Mouse (Mus musculus): ENCODE data around the gene Trpv2.
A peak's percentile ranks its signal among the peaks of the same experiment; 100 is the strongest.

Gene Trpv2

DNA sequence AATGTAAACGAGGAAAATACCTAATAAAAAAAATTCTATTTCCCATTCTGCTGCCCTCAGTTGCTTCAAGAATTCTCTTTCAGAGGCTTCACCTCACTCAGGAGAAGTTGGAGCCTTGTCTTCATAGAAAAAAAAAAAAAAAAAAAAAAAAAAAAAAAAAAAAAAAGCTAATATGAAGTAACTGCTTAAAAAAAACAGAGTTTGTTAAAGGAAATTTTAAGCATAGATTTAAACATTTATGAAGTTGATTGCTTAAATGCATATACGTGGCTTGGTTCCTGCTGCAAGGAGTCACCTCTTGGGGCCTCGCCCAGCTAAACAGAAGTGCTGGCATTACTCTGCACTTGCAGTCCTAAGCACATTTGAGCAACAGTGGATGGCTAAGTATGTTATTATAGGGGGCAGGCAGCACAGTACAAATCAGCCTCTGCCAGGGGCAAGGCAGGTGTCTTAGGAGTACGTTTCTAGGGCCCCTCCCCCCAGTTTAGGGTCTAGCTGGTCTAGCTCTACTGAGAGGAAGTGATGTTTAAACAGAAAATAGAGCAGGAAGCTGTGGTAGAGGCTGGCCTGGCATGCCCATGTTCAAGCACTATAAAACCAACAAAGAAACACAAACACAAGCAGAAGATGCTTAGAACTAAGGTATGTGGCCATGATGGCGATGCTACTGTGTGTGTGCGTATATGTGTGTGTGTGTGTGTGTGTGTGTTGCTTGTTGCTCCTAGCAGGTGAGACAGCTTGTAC, at the start of gene Trpv2:
Gene Trpv2, plus strand, starts transcription at position 528 of the 744 bp plus-strand sequence.
- peak; percentile 62 to 63 for DNase-seq (ENCODE audit: low spot score in 2 of 2)

DNA sequence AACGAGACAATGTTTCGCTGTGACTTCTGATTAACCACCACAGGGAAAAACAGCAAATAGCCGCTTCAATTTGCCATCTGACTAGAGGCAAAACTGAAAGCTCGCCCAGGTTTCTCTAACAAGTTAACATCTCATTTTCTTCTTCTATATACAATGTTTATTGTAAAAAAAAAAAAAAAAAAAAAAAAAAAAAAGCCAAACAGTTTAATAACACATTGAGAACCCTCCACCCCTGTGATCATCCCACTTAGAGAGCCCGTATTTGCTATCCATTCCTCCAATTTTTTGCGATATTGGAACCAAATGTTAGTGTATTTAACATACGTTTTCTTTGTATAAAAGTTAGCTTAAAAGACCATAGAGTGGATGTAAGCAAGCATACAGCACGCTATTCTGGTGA, 37.2 kb upstream of the Trpv2 start:
- no peak for DNase-seq (ENCODE audit: low spot score in 2 of 2)

DNA sequence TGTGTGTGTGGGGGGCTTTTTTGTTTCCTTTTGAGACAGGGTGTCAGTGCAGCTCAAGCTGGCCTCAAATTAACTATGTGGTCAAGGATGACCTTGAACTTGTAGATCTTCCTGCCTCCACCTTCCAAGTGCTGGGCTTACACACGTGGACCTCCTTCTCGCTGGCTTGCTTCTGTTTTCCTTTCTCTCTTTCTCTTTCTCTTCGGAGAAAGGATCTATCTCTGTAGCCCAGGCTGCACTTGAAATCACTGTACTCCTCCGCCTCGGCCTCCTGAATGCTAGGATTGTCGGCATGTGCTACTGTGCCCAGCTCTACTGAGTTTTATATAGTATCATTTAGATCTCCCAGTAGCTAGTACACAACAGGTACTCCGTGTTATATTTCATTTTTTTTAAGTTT, 36.7 kb upstream of the Trpv2 start:
- DNase-seq (ENCODE audit: low spot score in 2 of 2), result no peak

DNA sequence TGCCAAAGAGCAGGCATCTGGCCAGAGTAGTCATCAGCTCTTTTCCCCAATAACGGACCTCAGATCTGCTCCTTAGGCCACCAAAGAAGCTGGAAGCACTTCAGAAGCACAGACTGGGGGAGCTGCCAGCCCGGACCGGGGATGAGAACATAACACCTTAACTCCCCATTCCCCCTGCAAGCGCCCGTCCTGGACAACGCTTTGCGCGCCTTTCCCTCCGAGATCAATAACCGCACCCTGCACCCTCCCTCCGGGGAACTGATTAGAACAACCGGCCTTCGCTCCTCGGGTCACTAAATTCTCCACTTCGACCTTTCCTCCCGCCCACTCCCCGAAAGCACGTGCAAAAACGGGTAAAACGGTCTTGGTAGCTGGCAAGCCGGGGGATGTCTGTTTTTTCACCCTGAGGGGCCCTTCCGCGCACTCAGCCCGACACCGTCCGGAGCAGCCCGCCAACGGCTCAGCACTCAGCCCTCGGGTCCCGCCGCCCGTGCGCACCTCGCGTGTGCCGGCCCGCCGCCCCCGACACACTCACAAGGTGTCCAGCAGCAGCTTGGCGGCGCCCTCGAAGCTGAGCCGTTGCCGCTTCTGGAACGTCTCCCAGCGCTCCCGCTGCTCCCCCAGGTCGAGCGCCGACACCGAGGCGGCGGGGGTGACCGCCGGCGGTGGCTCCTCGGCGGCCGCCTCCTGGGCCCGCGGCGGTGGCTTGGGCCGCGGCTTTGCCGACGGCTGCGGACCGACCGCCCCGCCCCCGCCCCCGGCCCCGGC, 35.8 kb upstream of the Trpv2 start:
- DNase-seq (ENCODE audit: low spot score in 2 of 2), result peak; percentile 26 to 34

DNA sequence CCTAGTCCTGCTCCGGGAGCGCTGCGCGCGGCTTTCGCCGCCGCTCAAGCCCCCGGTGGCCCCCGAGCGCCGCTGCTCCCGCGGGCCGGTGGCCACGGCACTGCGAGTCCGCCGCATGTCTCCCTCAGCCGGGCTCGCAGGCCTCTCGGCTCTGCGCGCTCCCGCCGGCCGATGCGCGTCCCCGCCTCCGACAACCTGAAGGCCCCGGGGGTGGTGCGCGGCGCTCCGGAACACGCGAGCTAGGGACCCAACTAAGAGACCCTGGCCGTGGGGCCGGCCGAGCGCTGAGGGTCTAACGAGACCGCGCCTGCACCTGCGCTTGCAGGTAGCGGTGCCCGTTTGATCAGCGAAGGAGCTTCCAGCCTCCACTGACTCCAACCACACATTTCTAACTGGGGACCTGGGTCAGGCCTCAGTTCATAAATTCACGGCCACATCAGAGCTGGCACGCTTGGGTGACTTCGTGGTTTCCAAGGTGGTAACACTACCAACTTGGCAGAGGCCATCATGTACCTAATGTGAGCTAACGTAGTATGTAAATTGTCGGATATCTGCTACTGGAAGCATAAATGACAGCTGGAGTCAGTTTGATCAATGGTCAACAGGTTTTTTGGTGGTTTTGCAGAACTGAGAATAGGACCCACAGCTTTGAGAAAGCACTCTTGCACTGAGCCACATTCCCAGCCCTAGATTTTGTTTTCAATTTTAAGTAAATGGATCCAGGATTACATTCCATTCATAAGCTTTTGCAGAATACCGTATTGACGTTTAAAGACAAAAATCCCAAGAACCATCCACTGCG, 35.0 kb upstream of the Trpv2 start, which contains the start of gene Cenpv:
Gene Cenpv, minus strand, starts transcription at position 173 of the 802 bp plus-strand sequence.
- peak; percentile 58 to 60 for DNase-seq (ENCODE audit: low spot score in 2 of 2)

DNA sequence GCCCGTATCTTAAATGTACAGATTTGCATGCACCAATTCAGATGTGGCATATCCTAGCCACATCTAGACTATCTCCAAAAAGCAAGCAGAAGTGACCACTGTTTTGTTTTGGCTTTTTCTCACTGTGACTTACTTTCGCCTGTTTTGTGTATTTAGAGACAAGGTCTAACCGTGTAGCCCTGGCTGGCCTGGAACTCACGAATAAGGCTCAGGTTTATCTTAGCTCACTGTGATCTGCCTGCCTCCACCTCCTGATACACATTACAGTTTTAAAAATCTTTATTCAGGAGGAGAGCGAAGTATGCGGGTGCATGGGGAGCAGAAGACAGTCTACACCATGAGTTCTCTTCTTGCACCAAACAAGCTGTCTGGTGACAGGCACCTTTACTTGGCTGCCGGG, 34.1 kb upstream of the Trpv2 start:
- DNase-seq (ENCODE audit: low spot score in 2 of 2), result no peak

DNA sequence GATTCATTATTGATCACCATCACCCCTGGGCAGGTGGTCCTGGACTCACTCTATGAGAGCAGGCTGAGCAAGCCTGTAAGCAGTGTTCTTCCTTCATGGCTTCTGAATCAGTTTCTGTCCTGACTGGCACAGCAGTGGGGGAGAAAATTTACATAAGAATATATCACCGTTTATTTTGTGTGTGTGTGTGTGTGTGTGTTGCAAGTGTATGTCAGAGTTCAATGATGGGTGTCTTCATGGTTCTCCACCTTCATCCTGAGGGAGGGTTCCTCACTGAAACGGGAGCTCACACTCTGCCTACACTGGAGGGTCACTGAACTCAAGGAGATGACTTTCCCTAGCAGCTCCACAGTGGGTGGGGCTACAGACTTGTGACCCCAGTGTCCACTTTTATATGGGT, 33.3 kb upstream of the Trpv2 start:
- DNase-seq (ENCODE audit: low spot score in 2 of 2), result no peak

DNA sequence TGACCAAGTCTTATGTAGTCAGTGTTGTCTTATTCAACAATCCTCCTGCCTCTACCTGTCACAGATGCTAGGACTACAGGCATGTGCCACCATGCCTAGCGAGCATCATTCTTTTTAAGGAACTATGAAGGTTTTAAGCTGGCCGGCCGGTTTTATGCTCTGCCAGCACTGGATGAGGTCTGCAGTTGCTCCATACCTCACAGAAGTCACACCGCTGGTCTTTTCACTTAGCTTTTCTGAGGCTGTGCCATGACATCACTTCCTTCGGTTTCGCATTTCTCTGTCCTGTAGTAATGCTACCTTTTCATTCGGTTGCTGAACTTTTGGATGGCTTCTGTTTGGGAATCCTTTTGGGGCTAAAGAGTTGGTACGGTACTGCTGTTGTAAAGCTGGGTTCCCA, 32.7 kb upstream of the Trpv2 start:
- DNase-seq (ENCODE audit: low spot score in 2 of 2), result no peak

DNA sequence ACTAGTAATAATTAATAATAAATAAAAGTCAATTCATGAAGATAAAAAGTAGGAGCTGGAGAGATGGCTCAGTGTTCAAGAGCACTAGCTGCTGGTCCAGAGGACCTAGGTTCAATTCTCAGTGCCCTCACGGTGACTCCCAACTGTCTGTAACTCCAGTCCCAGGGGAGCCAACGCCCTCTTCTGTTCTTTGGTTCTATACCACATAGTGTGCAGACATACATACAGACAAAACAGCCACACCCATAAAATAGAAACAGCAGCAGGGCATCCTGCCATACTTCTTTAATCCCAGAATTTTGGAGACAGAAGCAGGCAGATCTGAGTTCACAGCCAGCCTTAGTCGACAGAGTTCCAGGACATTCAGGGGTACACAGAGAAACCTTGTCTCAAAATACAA, 30.3 kb upstream of the Trpv2 start:
- DNase-seq (ENCODE audit: low spot score in 2 of 2), result no peak

DNA sequence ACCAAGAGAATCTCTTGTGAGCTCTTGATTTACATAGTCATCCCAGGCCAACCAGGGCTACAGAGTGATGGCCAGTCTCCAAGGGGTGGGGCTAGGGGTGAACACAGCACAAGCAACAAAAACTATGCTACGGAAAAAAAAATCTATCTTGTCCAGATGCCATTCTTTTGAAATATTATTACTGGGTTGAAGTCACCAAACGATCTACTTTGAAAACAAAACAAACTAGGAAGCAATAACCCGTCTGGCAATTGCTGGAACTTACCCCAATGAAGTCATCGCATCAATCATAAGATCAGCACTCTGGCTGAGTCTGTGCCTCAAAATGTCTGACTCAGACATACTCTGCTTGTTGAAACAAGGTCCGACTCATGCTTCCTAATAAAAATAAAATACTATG, 24.5 kb upstream of the Trpv2 start:
- peak; percentile 41 to 65 for DNase-seq (ENCODE audit: low spot score in 2 of 2)

DNA sequence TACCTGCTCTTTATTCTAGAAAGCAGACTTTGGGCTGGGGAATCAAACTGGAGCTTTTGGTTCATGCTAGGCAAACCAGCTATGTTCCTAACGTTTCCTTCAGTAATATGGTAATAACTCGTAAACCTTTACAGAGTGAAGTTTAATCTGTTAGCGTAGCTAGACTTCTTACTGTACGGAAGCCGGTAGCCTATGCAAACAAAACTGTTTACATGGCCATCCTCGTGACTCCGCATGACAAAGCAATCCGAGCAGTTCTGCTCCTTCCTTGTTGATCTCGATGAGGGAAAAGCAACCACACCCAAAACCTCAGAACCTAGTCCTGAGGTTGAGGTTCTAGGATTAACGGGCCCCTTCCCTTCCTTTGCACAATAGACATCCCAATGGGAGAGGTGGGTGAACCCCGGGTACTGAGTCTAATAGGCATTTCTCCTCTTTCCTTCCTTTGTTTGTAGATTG, 24.0 kb upstream of the Trpv2 start:
- DNase-seq (ENCODE audit: low spot score in 2 of 2), result peak; percentile 60 to 71

DNA sequence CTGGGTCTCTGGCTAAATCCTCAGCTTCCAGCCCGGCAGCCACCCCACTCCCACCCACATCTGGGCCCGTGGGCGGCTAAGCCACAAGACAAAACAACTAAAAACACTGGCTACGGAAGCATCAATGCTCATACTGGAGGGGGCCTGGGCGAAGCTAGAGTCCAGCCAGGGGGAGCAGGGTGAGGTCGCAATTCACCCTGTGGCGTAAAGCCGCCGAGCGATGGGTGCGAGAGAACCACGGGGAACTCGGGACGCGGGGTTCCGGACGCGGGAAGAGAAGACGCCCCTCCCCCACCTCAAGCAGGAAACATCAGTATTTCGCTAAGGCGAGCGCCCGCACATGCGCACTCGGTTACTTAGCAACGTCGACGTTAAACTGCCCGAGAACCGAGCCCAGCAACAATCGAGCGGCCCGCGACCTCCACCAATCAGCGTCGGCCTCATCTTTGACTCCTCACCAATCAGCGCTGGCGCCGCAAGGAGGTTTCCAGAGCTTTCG, 23.5 kb upstream of the Trpv2 start, which contains the start of gene Ubb:
Gene Ubb, plus strand, starts transcription at position 445 of the 499 bp plus-strand sequence.
- DNase-seq (ENCODE audit: low spot score in 2 of 2), result peak; percentile 99

DNA sequence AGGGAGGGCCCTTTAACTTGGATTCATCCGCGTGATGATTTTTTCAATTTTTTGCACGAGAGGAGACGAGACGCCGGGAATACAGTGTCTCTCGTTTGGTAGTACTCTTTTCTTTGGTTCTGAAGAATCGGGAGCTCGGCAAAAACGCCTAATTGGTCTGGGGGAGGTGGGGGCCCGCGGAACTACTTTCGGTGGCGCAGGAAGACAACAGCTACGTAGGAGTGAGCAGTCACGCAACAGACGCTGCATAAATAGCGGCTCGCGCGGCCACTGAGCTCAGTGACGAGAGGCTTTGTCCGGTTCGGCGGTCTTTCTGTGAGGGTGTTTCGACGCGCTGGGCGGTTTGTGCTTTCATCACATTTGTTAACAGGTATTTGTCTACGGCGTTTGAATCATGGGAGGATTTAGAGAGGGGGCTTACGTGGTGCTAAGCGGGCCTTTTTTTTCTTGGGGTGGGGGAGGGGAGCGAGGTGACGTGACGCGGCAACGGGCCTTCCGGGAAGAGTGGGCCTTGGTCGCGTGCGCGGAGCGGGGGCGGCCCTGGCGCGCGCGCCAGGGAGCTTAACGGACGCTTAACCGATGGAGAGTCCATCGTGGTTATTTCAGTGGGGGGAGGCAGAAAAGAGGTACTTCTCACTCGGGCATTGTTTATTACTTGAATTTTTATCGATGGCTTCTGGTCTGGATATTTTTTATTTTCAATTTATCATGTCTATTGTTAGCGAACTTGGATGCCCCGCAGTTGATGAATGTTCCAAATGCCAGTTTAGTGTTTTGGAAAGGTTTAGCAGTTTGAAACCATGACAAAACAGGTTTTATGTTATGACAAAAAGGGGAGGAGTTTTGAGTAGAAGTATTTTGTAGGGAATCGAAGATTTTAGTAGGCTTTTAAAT, 22.8 kb upstream of the Trpv2 start:
- DNase-seq (ENCODE audit: low spot score in 2 of 2), result peak; percentile 84 to 89

DNA sequence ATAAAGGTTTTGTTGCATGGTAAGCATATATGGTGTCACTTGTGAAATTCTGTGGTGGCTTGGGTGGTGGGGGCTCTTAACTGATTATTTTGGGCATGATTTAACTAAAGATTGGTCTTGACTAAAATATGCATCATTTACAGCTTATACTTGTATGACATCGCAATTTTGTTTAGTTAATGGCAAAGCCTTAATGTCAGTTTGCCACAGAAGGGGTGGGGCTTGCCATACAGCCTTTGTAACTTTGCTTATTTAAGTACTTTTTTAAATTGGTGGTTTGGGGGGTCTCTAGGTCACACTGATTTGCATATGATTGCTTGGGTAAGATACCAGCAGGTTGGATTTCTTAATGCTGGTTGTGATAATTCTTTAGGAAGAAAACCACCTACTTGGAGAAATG, 21.1 kb upstream of the Trpv2 start:
- no peak for DNase-seq (ENCODE audit: low spot score in 2 of 2)

DNA sequence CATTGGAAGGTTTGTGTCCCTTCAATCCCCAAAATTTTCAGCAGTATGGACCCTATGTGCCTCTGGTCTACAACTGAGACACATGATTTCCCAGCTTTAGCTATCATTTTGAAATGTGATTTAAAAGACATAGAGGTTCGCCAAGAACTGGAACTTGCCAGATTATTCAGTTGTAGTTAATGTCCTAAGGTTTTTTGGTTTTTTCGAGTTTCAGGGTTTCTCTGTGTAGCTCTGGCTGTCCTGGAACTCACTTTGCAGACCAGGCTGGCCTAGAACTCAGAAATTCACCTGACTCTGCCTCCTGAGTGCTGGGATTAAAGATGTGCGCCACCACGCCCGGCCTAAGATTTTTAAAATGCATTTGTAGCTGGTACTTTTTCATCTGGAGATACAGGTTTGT, 20.7 kb upstream of the Trpv2 start:
- no peak for DNase-seq (ENCODE audit: low spot score in 2 of 2)

DNA sequence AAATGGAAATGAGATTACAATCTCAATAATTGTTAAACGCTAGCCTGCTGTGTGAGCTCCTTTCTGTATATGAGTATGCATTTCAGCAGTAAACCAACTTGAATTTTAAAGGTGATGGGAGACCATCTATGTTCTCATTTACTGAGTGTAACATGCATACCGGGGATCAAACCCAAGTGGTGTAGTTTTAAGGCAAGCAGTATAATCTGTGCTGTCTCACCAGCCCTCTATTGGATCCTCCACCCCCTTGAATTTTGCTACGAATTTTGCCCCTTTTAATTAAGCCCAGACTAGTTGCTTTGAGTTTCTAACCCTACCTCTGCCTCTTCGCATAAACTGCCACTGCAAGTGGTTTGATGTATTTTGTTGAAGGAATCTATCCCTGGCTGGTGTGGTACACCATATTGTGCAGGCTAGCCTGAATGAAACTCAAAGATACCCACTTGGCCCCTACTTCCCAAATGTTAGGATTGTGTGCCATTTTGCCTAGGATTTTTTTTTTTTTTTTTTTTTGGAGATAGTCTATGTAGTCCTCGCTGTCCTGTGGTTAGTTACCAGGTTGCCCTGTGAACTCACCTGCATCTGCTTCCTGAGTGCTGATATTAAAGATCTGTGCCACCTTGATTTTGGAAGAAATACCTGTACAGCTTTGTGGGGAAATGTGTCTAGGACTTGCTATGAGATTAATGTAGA, 20.0 kb upstream of the Trpv2 start:
- no peak for DNase-seq (ENCODE audit: low spot score in 2 of 2)

DNA sequence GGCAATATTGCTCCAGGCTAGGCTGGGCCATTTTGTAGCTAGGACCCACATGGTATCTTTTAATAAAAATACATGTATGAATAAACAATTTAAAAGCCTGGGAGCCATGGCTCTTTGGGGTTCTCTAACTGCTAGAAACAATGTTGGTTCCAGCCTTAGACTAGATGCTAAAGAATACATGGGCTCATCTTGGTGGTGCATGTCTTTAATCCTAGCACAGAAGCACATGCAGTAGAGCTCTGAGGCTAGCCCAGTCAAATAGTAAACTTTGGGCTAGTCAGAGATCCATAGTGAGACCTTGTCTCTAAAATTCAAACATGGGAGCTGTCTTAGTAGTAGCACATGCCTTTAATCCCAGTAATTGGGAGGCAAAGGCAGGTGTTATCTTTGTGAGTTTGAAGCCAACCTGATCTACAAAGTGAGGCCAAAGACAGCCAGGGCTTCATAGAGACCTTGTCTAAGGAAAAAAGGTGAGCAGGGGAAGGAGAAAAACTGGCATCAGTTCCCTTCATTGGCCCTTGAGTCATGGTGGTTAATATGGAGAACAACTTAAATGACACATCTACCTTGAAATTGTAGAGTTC, 19.3 kb upstream of the Trpv2 start:
- no peak for DNase-seq (ENCODE audit: low spot score in 2 of 2)

DNA sequence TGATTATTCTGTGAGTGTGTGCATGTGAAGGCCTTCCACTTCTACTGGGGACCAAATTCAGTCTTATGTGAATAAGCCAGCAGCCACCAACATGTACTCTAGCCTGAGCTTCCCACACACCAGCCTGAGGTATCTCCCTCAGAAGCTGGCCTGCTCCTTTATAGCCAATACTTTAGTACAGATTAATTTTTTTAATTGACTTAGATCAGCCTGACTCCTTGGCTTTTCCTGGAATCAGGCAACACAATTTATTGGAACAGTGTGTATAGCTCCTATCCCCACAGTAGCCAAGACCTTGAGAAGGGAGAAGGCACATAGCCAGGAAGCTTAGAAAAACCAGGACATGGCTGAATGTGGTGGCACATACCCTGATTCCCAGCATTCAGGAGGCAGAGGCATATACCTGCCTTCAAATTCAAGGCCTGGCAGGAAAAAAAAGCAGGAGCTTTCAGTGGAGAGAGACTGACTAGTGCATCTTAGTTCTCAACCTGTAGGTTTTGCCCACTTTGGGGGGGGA, 18.3 kb upstream of the Trpv2 start:
- DNase-seq (ENCODE audit: low spot score in 2 of 2), result no peak

DNA sequence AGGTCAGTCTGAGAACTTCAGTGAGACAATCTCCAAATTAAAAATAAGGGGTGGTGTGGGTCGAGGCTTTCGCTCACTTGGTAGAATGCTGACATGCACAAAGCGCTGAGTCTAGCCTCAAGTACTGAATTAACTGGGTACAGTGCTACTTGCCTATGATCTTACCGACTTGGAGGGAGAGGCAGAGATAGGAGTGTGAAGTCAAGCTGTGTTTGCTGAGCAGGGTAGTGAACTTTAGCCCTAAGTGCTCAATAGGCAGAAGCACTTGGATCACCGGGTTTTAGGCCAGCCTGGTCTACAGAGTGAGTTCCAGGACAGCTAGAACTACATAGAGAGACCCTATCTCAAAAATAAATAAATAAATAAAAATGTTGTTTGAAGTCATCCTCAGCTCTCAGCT, 17.1 kb upstream of the Trpv2 start:
- no peak for DNase-seq (ENCODE audit: low spot score in 2 of 2)

DNA sequence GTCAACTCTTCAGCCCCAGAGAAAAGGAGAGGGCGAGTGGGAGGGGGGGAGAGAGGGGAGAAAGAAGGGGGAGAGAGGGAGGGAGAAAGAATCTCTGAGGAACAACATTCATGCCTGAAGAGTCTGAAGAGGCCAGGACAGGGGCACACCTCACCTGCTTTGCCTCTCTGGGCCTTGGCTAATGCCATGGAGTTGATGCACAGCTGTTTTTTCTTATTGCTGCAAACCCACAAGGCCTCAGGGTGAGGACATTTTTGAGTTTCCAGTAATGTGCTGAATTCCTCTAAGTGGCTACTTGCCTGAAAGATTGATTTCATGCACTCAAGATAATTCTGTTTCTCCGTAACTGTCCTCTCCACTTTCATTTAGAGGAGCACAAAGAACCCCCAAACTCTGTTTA, 16.1 kb upstream of the Trpv2 start:
- no peak for DNase-seq (ENCODE audit: low spot score in 2 of 2)
